ENCODE assay signal across 27 mouse cellular contexts in genomic region chr2:110073023-110073422, GRCm38 (mm10). TPM values are rescaled to one million over a fixed set of nuclear protein-coding genes. Genes with fewer than 3 reads are reported as not detected.
DNase-seq lines count a peak whose midpoint lies in the region; ATAC-seq and TF ChIP-seq lines count a peak whose summit lies in the region.
"Had no signal": no experiment of that assay in that cellular context is flagged by ENCODE, and none has a peak within 500 bp of the region (broad histone marks: within the 10 kb centered on the region; RNA-seq: fewer than 3 reads in every experiment).

No protein-coding gene starts in this region.

- H3K9me3 ChIP-seq in intestine, embryonic 14.5 days (ENCODE audit: control insufficient read depth, low read length), result no peaks in the 10 kb centered on the region
- H3K9me3 ChIP-seq in intestine, postnatal 0 days (ENCODE audit: control insufficient read depth), result no peaks in the 10 kb centered on the region
- no peaks in the 10 kb centered on the region for H3K9me3 ChIP-seq in stomach, embryonic 15.5 days
- H3K9me3 ChIP-seq in forebrain, embryonic 14.5 days (replicated peaks; ENCODE audit: control insufficient read depth, low read length), result no peaks in the 10 kb centered on the region
- H3K9me3 ChIP-seq: forebrain, embryonic 10.5 days; forebrain, embryonic 13.5 days; heart, embryonic 12.5 days; heart, embryonic 15.5 days; hindbrain, embryonic 10.5 days; hindbrain, embryonic 13.5 days had no signal

- H3K4me2 ChIP-seq in intestine, embryonic 14.5 days (ENCODE audit: low read length), result no peak overlapping the region
- 0 out of 2 replicates have a peak overlapping the region, but pooled peaks have one; percentile 17 for H3K4me2 ChIP-seq in intestine, postnatal 0 days (replicated peaks; ENCODE audit: low read depth)
- no peak overlapping the region for H3K4me2 ChIP-seq in stomach, embryonic 15.5 days
- no peak overlapping the region for H3K4me2 ChIP-seq in forebrain, embryonic 14.5 days (ENCODE audit: low read length)
- H3K4me2 ChIP-seq: forebrain, embryonic 13.5 days; heart, embryonic 12.5 days; heart, embryonic 15.5 days; hindbrain, embryonic 13.5 days had no signal

- peaks cover 10% of the 10 kb centered on the region; the same call in 1 of the 2 replicates for H3K4me1 ChIP-seq in intestine, embryonic 14.5 days (replicated peaks; ENCODE audit: control insufficient read depth, insufficient read depth, low read length)
- 0 out of 2 replicates have a peak, but pooled peaks cover 3% of the 10 kb centered on the region for H3K4me1 ChIP-seq in intestine, postnatal 0 days (replicated peaks; ENCODE audit: control insufficient read depth, insufficient read depth, low read length)
- no peaks in the 10 kb centered on the region; the same call in 1 of the 2 replicates for H3K4me1 ChIP-seq in stomach, embryonic 15.5 days
- no peaks in the 10 kb centered on the region for H3K4me1 ChIP-seq in forebrain, embryonic 14.5 days (ENCODE audit: control insufficient read depth, insufficient read depth, low read length)
- H3K4me1 ChIP-seq: forebrain, embryonic 10.5 days; forebrain, embryonic 13.5 days; heart, embryonic 12.5 days; heart, embryonic 15.5 days; hindbrain, embryonic 10.5 days; hindbrain, embryonic 13.5 days had no signal

- WGBS in intestine, embryonic 14.5 days, result 74% methylated on average over 6 of the region's 6 CpGs
- WGBS in intestine, postnatal 0 days, result 38% methylated on average over 6 of the region's 6 CpGs
- 61% methylated on average over 6 of the region's 6 CpGs for WGBS in stomach, embryonic 15.5 days
- WGBS in forebrain, embryonic 14.5 days, result 82% methylated on average over 6 of the region's 6 CpGs

- no peak overlapping the region for H3K4me3 ChIP-seq in intestine, embryonic 14.5 days (ENCODE audit: low read depth, low read length)
- H3K4me3 ChIP-seq in intestine, postnatal 0 days (ENCODE audit: low read depth, low read length), result no peak overlapping the region
- no peak overlapping the region for H3K4me3 ChIP-seq in stomach, embryonic 15.5 days (replicated peaks)
- H3K4me3 ChIP-seq in forebrain, embryonic 14.5 days (ENCODE audit: low read depth, low read length), result no peak overlapping the region
- H3K4me3 ChIP-seq: forebrain, embryonic 10.5 days; forebrain, embryonic 13.5 days; gastrocnemius, adult 2 months; heart, embryonic 12.5 days; heart, embryonic 15.5 days; hindbrain, embryonic 10.5 days; hindbrain, embryonic 13.5 days had no signal

- ATAC-seq in intestine, embryonic 14.5 days (replicated peaks; ENCODE audit: low FRiP score, low TSS enrichment, low read depth), result peak; percentile 95
- ATAC-seq in intestine, postnatal 0 days, result peak; percentile 94
- ATAC-seq in stomach, embryonic 15.5 days (ENCODE audit: insufficient read depth, low FRiP score, low read depth), result peak; percentile 86
- no peak for ATAC-seq in forebrain, embryonic 14.5 days
- ATAC-seq: activated CD4-positive, CD25-positive, alpha-beta regulatory T cell, adult 4 months; forebrain, embryonic 13.5 days; forebrain, postnatal 0 days; hindbrain, embryonic 16.5 days had no signal

- H3K36me3 ChIP-seq in intestine, embryonic 14.5 days (ENCODE audit: control insufficient read depth, insufficient read depth, low read length), result no peaks in the 10 kb centered on the region
- no peaks in the 10 kb centered on the region for H3K36me3 ChIP-seq in intestine, postnatal 0 days (ENCODE audit: control insufficient read depth, insufficient read depth)
- no peaks in the 10 kb centered on the region for H3K36me3 ChIP-seq in stomach, embryonic 15.5 days
- H3K36me3 ChIP-seq in forebrain, embryonic 14.5 days (ENCODE audit: control insufficient read depth, insufficient read depth, low read length), result no peaks in the 10 kb centered on the region
- H3K36me3 ChIP-seq: forebrain, embryonic 10.5 days; heart, embryonic 12.5 days; heart, embryonic 15.5 days; hindbrain, embryonic 10.5 days; hindbrain, embryonic 13.5 days had no signal

- no peaks in the 10 kb centered on the region for H3K27me3 ChIP-seq in intestine, embryonic 14.5 days (replicated peaks; ENCODE audit: control insufficient read depth, insufficient read depth, low read length)
- H3K27me3 ChIP-seq in intestine, postnatal 0 days (replicated peaks; ENCODE audit: control insufficient read depth, insufficient read depth, low read length), result no peaks in the 10 kb centered on the region
- no peaks in the 10 kb centered on the region for H3K27me3 ChIP-seq in stomach, embryonic 15.5 days (replicated peaks)
- H3K27me3 ChIP-seq in forebrain, embryonic 14.5 days (replicated peaks; ENCODE audit: control insufficient read depth, insufficient read depth, low read length), result no peaks in the 10 kb centered on the region
- H3K27me3 ChIP-seq: forebrain, embryonic 13.5 days; heart, embryonic 12.5 days; heart, embryonic 15.5 days; hindbrain, embryonic 13.5 days had no signal

- DNase-seq in intestine, embryonic 14.5 days (ENCODE audit: low spot score), result no peak
- DNase-seq in urinary bladder, postnatal 4 days (ENCODE audit: low spot score in 2 of 2), result no peak
- DNase-seq in cerebellum, postnatal 10 days, result no peak
- no peak for DNase-seq in forebrain, embryonic 14.5 days (ENCODE audit: low spot score)
- no peak for DNase-seq in layer of hippocampus, adult 18-20 months (ENCODE audit: low spot score in 2 of 2)
- DNase-seq: adrenal gland, adult 8-10 months; adrenal gland, postnatal 25 days; B cell, adult 2 months; cerebellum, adult 11-12 months; cerebellum, adult 8-10 months; cerebellum, postnatal 14 days; forebrain, postnatal 0 days; gastrocnemius, adult 2 months; gastrocnemius, postnatal 14 days; heart, adult 11 months; heart, postnatal 10 days; heart, postnatal 36 days had no signal

- H3K9ac ChIP-seq in intestine, embryonic 14.5 days (ENCODE audit: low read length), result no peak overlapping the region
- H3K9ac ChIP-seq in intestine, postnatal 0 days (ENCODE audit: low read depth, low read length), result no peak overlapping the region
- no peak overlapping the region for H3K9ac ChIP-seq in stomach, embryonic 15.5 days
- H3K9ac ChIP-seq in forebrain, embryonic 14.5 days (ENCODE audit: low read length), result no peak overlapping the region
- H3K9ac ChIP-seq: forebrain, embryonic 13.5 days; forebrain, postnatal 0 days; heart, embryonic 12.5 days; heart, embryonic 15.5 days; hindbrain, embryonic 13.5 days had no signal

- no peak for TF ChIP-seq CTCF in intestine, postnatal 0 days (IDR thresholded peaks at IDR 0.05; ENCODE audit: low read depth)

- H3K27ac ChIP-seq in intestine, embryonic 14.5 days (ENCODE audit: low read depth), result no peak overlapping the region
- 0 out of 2 replicates have a peak overlapping the region, but pooled peaks have one; percentile 41 for H3K27ac ChIP-seq in intestine, postnatal 0 days (ENCODE audit: low read depth, low read length)
- no peak overlapping the region for H3K27ac ChIP-seq in stomach, embryonic 15.5 days
- no peak overlapping the region for H3K27ac ChIP-seq in forebrain, embryonic 14.5 days (ENCODE audit: low read depth, low read length)
- H3K27ac ChIP-seq: forebrain, embryonic 10.5 days; forebrain, embryonic 13.5 days; gastrocnemius, adult 2 months; heart, embryonic 15.5 days; hindbrain, embryonic 10.5 days; hindbrain, embryonic 13.5 days had no signal

RNA-seq across cellular contexts. Expression of gene Ccdc34, which starts 55.4 kb away (rescaled TPM):
- 54.7 and 58.7 TPM in 2 replicates for polyA plus RNA-seq in intestine, embryonic 14.5 days (2014; fragmentation: Nextera tagmentation; extraction: Ambion mirVana)
- polyA plus RNA-seq in intestine, postnatal 0 days (2015; fragmentation: Nextera tagmentation; extraction: Ambion mirVana), result 25.3 TPM in 2 replicates
- 47.4 and 47.6 TPM in 2 replicates for polyA plus RNA-seq in stomach, embryonic 15.5 days (2015; fragmentation: Nextera tagmentation; extraction: Ambion mirVana)
- polyA plus RNA-seq in forebrain, embryonic 14.5 days (2014; fragmentation: Nextera tagmentation; extraction: Ambion mirVana), result 35.8 and 39.2 TPM in 2 replicates
- 10 to 100 TPM; 14.1 to 15.3 TPM for total RNA-seq in layer of hippocampus, adult 18-20 months (2021)
